Mouse (Mus musculus) intestine, embryonic 16.5 days (tissue): ENCODE data around the gene Timm10. TPM values are rescaled to one million over a fixed set of nuclear protein-coding genes. Genes with fewer than 3 reads are reported as not detected.
"Not testable (repeated sequence)": the region's sequence is repeated elsewhere in the genome, so short reads cannot be mapped to it uniquely, and the experiment has no call there.

Source experiments
- ATAC-seq: fragments of 200-750 bp; cut with Nextera tagmentation; 2 replicates; pipeline ENCODE4 v1.8.0; 2017; ENCODE audit warnings: moderate TSS enrichment, moderate library complexity
- H3K27ac ChIP-seq: fragments of 300-500 bp; sonication (generic); 2 replicates; pipeline ENCODE4 v1.5.1; 2014; ENCODE audit warnings: mild to moderate bottlenecking, low read length
- H3K27me3 ChIP-seq: fragments of 300-500 bp; sonication (generic); replicated peaks from 2 replicates; pipeline ENCODE4 v1.6.1; 2014; ENCODE audit warnings: low read length, control low read depth, mixed read lengths; ENCODE audit not compliant: control insufficient read depth, insufficient read depth
- H3K36me3 ChIP-seq: fragments of 300-500 bp; sonication (generic); 2 replicates; pipeline ENCODE4 v1.6.1; 2014; ENCODE audit warnings: low read length, control low read depth; ENCODE audit not compliant: control insufficient read depth, insufficient read depth
- H3K4me1 ChIP-seq: fragments of 300-500 bp; sonication (generic); 2 replicates; pipeline ENCODE4 v1.6.1; 2014; ENCODE audit warnings: low read length, control low read depth, mixed read lengths; ENCODE audit not compliant: control insufficient read depth, insufficient read depth
- H3K4me2 ChIP-seq: fragments of 300-500 bp; sonication (generic); 2 replicates; pipeline ENCODE4 v1.6.1; 2014; ENCODE audit warnings: low read depth, low read length, control low read depth
- H3K4me3 ChIP-seq: fragments of 300-500 bp; sonication (generic); 2 replicates; pipeline ENCODE4 v1.5.1; 2014; ENCODE audit warnings: mild to moderate bottlenecking, low read length
- H3K9ac ChIP-seq: fragments of 300-500 bp; sonication (generic); 2 replicates; pipeline ENCODE4 v1.6.1; 2014; ENCODE audit warnings: low read depth, low read length
- H3K9me3 ChIP-seq: fragments of 300-500 bp; sonication (generic); 2 replicates; pipeline ENCODE4 v1.6.1; 2016; ENCODE audit warnings: low read length, control low read depth; ENCODE audit not compliant: control insufficient read depth
- WGBS: fragments of 180-500 bp; shearing (Covaris S2); extraction: QIAGEN DNeasy Blood & Tissue Kit; methylation state at CpG from one replicate; pipeline ENCODE4 v1.1.7; 2014; 5-methylcytosine and 5-hydroxymethylcytosine counted together
- polyA plus RNA-seq: library from polyadenylated mRNA; unstranded; fragments of >200 nt; fragmentation: Nextera tagmentation; extraction: Ambion mirVana; gene quantifications from 2 replicates; pipeline ENCODE4 v1.2.1, GENCODE M21; 2015

Timm10 gene
- polyA plus RNA-seq, 1 experiment from 2014 or later = 59.7 TPM

DNA sequence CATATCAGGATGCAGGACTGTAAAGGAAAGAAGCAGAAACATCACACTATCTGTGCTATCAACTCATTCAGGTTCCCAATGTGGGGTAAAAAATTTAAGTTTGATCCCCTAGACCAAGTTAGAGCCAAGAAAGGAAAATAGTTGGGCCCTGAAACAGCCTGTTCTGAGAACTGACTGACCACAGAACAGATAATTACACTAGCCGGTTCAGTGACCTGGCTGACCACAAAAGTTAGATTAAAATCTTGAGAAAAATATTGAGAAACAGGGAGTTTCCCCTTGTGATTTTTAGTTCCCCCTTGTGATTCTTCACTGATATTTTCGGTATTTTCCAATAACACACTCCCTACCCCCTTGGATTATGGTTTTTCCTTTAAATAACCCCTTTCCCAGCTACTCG lies 32.9 kb upstream of the Timm10 start:
- Histone ChIP-seq H3K9me3 (peaks cover 3% of the 10 kb centered on the region; the same call in 1 of the 2 replicates), H3K4me1 (no peaks in the 10 kb centered on the region), H3K4me3 (no peak overlapping the region), H3K27me3 (no peaks in the 10 kb centered on the region), H3K9ac (no peak overlapping the region), H3K27ac (no peak overlapping the region), H3K36me3 (no peaks in the 10 kb centered on the region), H3K4me2 (no peak overlapping the region)
- WGBS = 87% methylated on average over 3 of the region's 3 CpGs
- no peak for ATAC-seq

DNA sequence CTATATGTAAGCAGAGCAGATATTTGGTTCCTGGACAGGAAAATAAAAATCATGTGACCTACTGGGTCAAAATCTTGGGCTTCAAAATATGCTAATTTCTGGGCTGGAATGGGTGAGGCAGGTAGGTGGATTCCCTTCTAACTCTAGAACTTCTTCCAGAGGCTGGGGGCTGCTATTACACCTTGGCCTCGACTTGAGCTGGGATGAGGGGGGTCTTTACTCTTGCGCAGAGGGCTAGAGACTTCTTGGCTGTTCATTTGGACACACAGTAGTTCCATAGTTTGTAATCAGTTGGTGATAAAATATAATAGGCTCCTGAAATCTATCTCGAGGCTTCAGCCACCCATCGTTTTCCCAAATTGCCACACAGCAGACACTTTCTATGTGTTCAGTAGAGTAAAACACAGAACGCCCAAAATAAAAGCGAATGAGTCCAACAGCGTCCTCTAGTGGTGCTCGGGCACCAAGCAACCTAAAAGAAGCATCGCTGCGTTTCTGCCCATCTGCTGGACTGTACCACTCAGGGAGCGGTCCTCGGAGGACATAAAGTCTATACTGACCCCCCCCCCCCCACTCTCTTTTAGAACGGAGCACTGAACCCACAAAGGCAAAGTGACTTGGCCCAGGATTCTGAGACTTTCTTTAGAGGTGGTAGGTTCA lies 28.8 kb upstream of the Timm10 start:
- peak overlapping the region; percentile 82 for H3K4me2 ChIP-seq
- peak overlapping the region; percentile 64 for H3K9ac ChIP-seq
- peak overlapping the region; percentile 52 for H3K4me3 ChIP-seq
- ATAC-seq = peak; percentile 25
- peak overlapping the region; percentile 50 for H3K27ac ChIP-seq
- WGBS = 13% methylated on average over 13 of the region's 13 CpGs
- peaks cover 3% of the 10 kb centered on the region; the same call in 1 of the 2 replicates for H3K9me3 ChIP-seq
- H3K4me1 ChIP-seq = 0 out of 2 replicates have a peak, but pooled peaks cover 4% of the 10 kb centered on the region
- H3K36me3 ChIP-seq = no peaks in the 10 kb centered on the region
- no peaks in the 10 kb centered on the region for H3K27me3 ChIP-seq

DNA sequence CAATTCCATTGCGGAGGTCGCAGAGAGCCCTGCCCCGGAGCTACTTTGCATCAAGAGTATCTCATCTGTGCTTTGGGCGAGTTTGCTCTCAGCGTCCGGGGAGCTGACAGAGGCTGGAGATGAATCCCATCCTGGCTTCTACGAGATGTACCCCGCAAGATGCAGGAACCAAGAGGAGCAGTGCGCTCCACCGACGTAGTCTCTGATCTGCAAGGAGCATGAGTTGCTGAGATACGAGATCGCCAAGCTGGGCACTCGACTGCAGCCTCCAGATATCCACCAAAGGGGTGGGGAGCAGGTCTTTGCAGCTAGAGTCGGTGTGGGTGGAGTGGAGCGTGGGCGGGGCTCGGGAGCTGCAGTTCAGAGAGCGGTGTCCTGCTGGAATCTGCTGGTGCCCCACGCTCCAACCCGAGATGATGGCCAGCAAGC lies 28.3 kb upstream of the Timm10 start, which contains the start of gene Ube2l6:
Gene Ube2l6, plus strand, starts transcription at position 336 of the 429 bp plus-strand sequence.
- peak within 1 kb of the TSS; percentile 82 for H3K4me2 ChIP-seq
- peak; percentile 82 for ATAC-seq
- no peaks in the 10 kb centered on the region for H3K36me3 ChIP-seq
- peak within 1 kb of the TSS; percentile 64 for H3K9ac ChIP-seq
- H3K9me3 ChIP-seq = peaks cover 3% of the 10 kb centered on the region; the same call in 1 of the 2 replicates
- H3K4me1 ChIP-seq = 0 out of 2 replicates have a peak, but pooled peaks cover 4% of the 10 kb centered on the region
- H3K27me3 ChIP-seq = no peaks in the 10 kb centered on the region
- peak within 1 kb of the TSS; percentile 50 for H3K27ac ChIP-seq
- peak within 1 kb of the TSS; percentile 52 for H3K4me3 ChIP-seq
- WGBS = under 1% methylated on average over 21 of the region's 21 CpGs

DNA sequence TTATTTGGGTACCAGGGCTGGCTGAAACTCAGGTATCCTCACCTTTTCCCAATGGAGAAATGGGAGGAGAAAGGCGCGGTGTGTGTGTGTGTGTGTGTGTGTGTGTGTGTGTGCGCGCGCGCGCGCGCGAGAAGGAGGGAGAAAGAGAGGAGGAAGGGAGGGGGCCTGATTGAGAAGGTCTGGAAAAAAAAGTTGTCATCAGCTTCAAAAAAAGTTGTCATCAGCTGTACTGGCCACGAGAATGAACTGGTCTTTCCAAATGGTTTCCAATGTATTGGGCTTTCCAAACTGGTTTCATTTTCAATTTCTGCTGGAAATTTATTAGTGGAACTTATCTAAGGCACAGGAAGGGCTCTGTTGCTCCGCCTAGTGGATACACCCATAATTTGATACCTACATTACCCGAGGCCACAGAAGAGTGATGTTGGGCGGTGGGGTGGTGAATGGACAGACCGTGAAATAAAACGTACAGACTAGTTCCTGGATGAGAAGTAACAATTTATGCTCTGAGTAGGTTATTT lies 27.7 kb upstream of the Timm10 start:
- Histone ChIP-seq H3K27me3 (no peaks in the 10 kb centered on the region), H3K9me3 (peaks cover 2% of the 10 kb centered on the region; the same call in 1 of the 2 replicates), H3K27ac (peak overlapping the region; percentile 50), H3K4me3 (peak overlapping the region; percentile 52), H3K9ac (peak overlapping the region; percentile 64), H3K4me2 (peak overlapping the region; percentile 82), H3K4me1 (0 out of 2 replicates have a peak, but pooled peaks cover 4% of the 10 kb centered on the region), H3K36me3 (no peaks in the 10 kb centered on the region)
- ATAC-seq = peak; percentile 72
- under 1% methylated on average over 15 of the region's 16 CpGs for WGBS

DNA sequence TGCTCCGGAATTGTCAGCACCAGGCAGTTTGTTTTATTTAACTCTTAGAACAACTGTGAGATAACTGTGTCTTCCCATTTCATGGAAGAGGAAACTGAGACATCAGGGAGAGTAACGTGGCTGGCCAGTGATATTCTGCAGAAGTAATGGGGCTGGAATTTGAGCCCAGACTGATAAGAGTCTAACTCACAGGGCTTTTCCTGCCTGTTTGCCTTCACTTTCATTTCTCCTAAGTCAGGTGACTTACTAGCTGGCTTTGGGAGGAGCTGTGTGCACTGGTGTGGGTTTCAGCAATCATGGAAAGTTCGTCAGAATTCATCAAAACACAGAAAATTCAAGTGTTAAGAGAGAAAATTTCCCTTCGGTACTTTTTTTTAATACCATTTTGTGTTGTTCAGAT lies 26.5 kb upstream of the Timm10 start:
- no peaks in the 10 kb centered on the region for H3K9me3 ChIP-seq
- 0 out of 2 replicates have a peak, but pooled peaks cover 4% of the 10 kb centered on the region for H3K4me1 ChIP-seq
- H3K4me3 ChIP-seq = no peak overlapping the region
- H3K36me3 ChIP-seq = no peaks in the 10 kb centered on the region
- peak; percentile 28; the same call in 1 of the 2 replicates for ATAC-seq
- H3K4me2 ChIP-seq = no peak overlapping the region
- H3K27ac ChIP-seq = no peak overlapping the region
- no peak overlapping the region for H3K9ac ChIP-seq
- no peaks in the 10 kb centered on the region for H3K27me3 ChIP-seq
- 71% methylated on average over 4 of the region's 4 CpGs for WGBS

DNA sequence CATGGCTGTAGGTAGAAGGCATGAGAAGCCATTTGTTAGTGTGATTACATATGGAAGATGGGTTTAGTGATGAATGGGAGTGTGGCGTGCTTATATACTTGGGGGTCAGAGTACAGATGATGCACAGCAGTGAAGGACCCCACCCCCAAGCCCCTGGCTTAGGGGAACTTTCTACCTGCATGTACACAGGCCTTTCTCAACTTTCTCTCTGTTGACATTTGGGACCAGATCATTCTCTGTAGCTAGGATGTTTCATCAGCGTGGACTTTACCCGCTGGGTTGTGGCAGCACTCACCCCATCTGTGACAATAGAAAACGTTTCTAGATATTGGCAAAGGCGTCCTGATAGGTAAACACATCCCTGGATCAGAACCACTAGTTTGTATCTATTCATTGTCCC lies 25.6 kb upstream of the Timm10 start:
- WGBS = 70% methylated on average over 5 of the region's 5 CpGs
- not testable (repeated sequence) for H3K9ac ChIP-seq, ATAC-seq, H3K27me3 ChIP-seq, H3K4me3 ChIP-seq, H3K4me2 ChIP-seq, H3K27ac ChIP-seq, H3K36me3 ChIP-seq, H3K9me3 ChIP-seq, H3K4me1 ChIP-seq

DNA sequence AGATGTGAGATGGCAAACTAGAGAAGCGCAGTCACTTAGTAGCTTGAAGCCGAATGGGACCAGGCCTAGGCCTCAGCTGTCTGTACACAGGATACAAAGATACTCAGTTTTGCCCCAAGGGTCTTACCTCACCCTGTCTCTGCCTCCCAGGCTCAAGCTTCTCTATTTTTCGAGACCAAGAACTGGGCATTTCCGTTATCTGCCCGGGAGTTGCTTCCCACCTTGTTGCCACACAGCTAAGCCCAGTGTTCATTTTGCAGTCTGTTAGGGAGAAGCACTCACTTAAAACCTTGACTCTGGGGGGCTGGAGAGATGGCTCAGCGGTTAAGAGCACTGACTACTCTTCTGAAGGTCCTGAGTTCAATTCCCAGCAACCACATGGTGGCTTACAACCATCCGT lies 22.8 kb upstream of the Timm10 start:
- no peak overlapping the region for H3K4me2 ChIP-seq
- H3K4me3 ChIP-seq = no peak overlapping the region
- no peak overlapping the region for H3K9ac ChIP-seq
- 89% methylated on average over 7 of the region's 7 CpGs for WGBS
- H3K36me3 ChIP-seq = no peaks in the 10 kb centered on the region
- 0 out of 2 replicates have a peak, but pooled peaks cover 4% of the 10 kb centered on the region for H3K4me1 ChIP-seq
- no peak for ATAC-seq
- no peaks in the 10 kb centered on the region for H3K9me3 ChIP-seq
- H3K27me3 ChIP-seq = no peaks in the 10 kb centered on the region
- no peak overlapping the region for H3K27ac ChIP-seq

DNA sequence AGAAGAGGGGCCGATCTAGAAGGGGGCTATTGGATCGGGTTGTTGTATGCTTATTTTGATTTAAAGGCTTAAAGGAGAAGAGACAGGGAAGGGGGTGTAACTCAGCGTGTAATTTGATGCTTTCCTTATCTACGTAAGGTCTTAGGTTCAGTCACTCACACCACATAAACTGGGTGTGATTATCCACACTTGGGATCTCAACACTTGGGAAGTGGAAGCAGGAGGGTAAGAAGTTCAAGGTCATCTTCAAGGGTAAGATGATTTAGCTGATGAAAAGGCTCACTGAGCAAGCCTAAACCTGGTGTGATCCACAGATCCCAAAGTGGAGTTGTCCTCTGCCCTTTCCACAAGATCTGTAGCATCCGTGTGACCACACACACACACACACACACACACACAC lies 20.3 kb upstream of the Timm10 start:
- Histone ChIP-seq H3K9ac (no peak overlapping the region), H3K4me2 (no peak overlapping the region), H3K27me3 (no peaks in the 10 kb centered on the region), H3K27ac (no peak overlapping the region), H3K4me1 (peaks cover 4% of the 10 kb centered on the region; the same call in 1 of the 2 replicates), H3K9me3 (no peaks in the 10 kb centered on the region), H3K4me3 (no peak overlapping the region), H3K36me3 (no peaks in the 10 kb centered on the region)
- ATAC-seq = no peak
- 57% methylated on average over 5 of the region's 5 CpGs for WGBS

DNA sequence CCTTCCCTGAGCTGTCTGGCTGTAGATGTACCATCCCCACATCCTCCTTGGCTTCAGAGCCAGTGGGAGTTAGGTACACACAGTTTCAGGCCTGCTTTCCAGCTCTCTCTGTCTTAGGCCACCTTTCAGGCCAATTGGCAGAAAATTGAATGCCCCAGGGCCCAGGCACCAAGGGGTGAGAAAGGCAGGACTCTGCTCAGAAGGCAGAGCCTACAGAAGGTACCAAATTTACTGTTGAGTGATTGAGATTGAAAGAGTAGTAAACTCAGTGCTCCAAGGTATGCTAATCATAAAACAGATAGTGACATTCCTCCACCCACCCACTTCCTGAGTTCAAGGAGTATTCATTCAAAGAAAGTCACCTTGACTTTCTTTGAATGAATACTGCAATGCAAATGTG lies 17.5 kb upstream of the Timm10 start:
- Histone ChIP-seq H3K36me3 (no peaks in the 10 kb centered on the region), H3K4me1 (peaks cover 4% of the 10 kb centered on the region; the same call in 1 of the 2 replicates), H3K27ac (no peak overlapping the region), H3K9ac (no peak overlapping the region), H3K4me2 (no peak overlapping the region), H3K9me3 (no peaks in the 10 kb centered on the region), H3K4me3 (no peak overlapping the region), H3K27me3 (no peaks in the 10 kb centered on the region)
- no peak for ATAC-seq
